Mouse (Mus musculus) limb, embryonic 10.5 days (tissue): Measurements from ENCODE around the gene Zwilch. TPM values are rescaled to one million over a fixed set of nuclear protein-coding genes. Genes with fewer than 3 reads are reported as not detected.
A peak's percentile ranks its signal among the peaks of the same experiment; 100 is the strongest.

Experiments used
- DNase-seq: peaks from one replicate; pipeline ENCODE4 v3.0.0-alpha.2; 2017; ENCODE audit warnings: low spot score
- H3K27ac ChIP-seq: fragments of 300-500 bp; sonication (generic); 2 replicates; pipeline ENCODE4 v1.5.1; 2016; ENCODE audit warnings: mild to moderate bottlenecking
- H3K27me3 ChIP-seq: fragments of 300-500 bp; sonication (generic); 2 replicates; pipeline ENCODE4 v1.6.1; 2016; ENCODE audit warnings: low read depth, mild to moderate bottlenecking; ENCODE audit not compliant: poor library complexity, severe bottlenecking
- H3K36me3 ChIP-seq: fragments of 300-500 bp; sonication (generic); 2 replicates; pipeline ENCODE4 v1.6.1; 2016; ENCODE audit warnings: mild to moderate bottlenecking, moderate library complexity
- H3K4me1 ChIP-seq: fragments of 300-500 bp; sonication (generic); 2 replicates; pipeline ENCODE4 v1.6.1; 2016
- H3K4me3 ChIP-seq: fragments of 300-500 bp; sonication (generic); 2 replicates; pipeline ENCODE4 v1.5.1; 2016; ENCODE audit warnings: mild to moderate bottlenecking, moderate library complexity
- H3K9me3 ChIP-seq: fragments of 300-500 bp; sonication (generic); replicated peaks from 2 replicates; pipeline ENCODE4 v1.6.1; 2016; ENCODE audit warnings: mild to moderate bottlenecking
- WGBS: fragments of 180-500 bp; shearing (Covaris S2); methylation state at CpG from one replicate; pipeline ENCODE4 v1.1.7; 2016; 5-methylcytosine and 5-hydroxymethylcytosine counted together
- polyA plus RNA-seq: library from polyadenylated mRNA; unstranded; fragments of >200 nt; fragmentation: Nextera tagmentation; extraction: Ambion mirVana; gene quantifications from 2 replicates; pipeline ENCODE4 v1.2.1, GENCODE M21; 2016

The Zwilch gene
- 47.1 and 52.1 TPM in 2 replicates for polyA plus RNA-seq

- peak; percentile 87 for DNase-seq
- WGBS: under 1% methylated on average over 42 of the region's 42 CpGs
- Histone ChIP-seq H3K4me1 (peaks cover 13% of the 10 kb centered on the region), H3K27ac (peak within 1 kb of the TSS; percentile 95), H3K9me3 (no peaks in the 10 kb centered on the region), H3K36me3 (peaks cover 52% of the 10 kb centered on the region), H3K4me3 (peak within 1 kb of the TSS; percentile 68), H3K27me3 (no peaks in the 10 kb centered on the region)
Measured at GRCm38 (mm10) chr9:64172816-64173665, at the start of gene Zwilch, which contains the start of gene Rpl4. Zwilch (minus strand) TSS chr9:64173104. Rpl4 (plus strand) TSS chr9:64173375.

GRCm38 (mm10) chr9:64222098-64222497 is 49.2 kb upstream of the Zwilch start:
- WGBS: 73% methylated on average over 2 of the region's 2 CpGs

GRCm38 (mm10) chr9:64221480-64221879 is 48.6 kb upstream of the Zwilch start:
- Histone ChIP-seq H3K27ac (no peak overlapping the region), H3K9me3 (no peaks in the 10 kb centered on the region), H3K4me3 (no peak overlapping the region), H3K4me1 (peaks cover 12% of the 10 kb centered on the region), H3K36me3 (peaks cover 8% of the 10 kb centered on the region; the same call in 1 of the 2 replicates), H3K27me3 (no peaks in the 10 kb centered on the region)
- 88% methylated on average over 4 of the region's 4 CpGs for WGBS
- no peak for DNase-seq

More at GRCm38 (mm10) chr9:64222098-64222497, 49.2 kb upstream of the Zwilch start:
- Histone ChIP-seq H3K27me3 (no peaks in the 10 kb centered on the region), H3K36me3 (peaks cover 9% of the 10 kb centered on the region; the same call in 1 of the 2 replicates), H3K4me3 (no peak overlapping the region), H3K27ac (no peak overlapping the region), H3K9me3 (no peaks in the 10 kb centered on the region), H3K4me1 (peaks cover 12% of the 10 kb centered on the region)
- no peak for DNase-seq

GRCm38 (mm10) chr9:64220603-64221002 is 47.7 kb upstream of the Zwilch start:
- peaks cover 8% of the 10 kb centered on the region; the same call in 1 of the 2 replicates for H3K36me3 ChIP-seq
- H3K4me3 ChIP-seq: no peak overlapping the region
- no peak for DNase-seq
- H3K27me3 ChIP-seq: no peaks in the 10 kb centered on the region
- H3K4me1 ChIP-seq: peaks cover 12% of the 10 kb centered on the region
- 89% methylated on average over 1 of the region's 1 CpGs for WGBS
- no peaks in the 10 kb centered on the region for H3K9me3 ChIP-seq
- H3K27ac ChIP-seq: no peak overlapping the region

- H3K27me3 ChIP-seq: no peaks in the 10 kb centered on the region
- peaks cover 6% of the 10 kb centered on the region; the same call in 1 of the 2 replicates for H3K36me3 ChIP-seq
- H3K27ac ChIP-seq: no peak overlapping the region
- H3K4me3 ChIP-seq: no peak overlapping the region
- WGBS: 70% methylated on average over 10 of the region's 10 CpGs
- H3K4me1 ChIP-seq: peaks cover 12% of the 10 kb centered on the region
- DNase-seq: no peak
- no peaks in the 10 kb centered on the region for H3K9me3 ChIP-seq
Measured at GRCm38 (mm10) chr9:64219772-64220420, 47.0 kb upstream of the Zwilch start.

- Histone ChIP-seq H3K27me3 (no peaks in the 10 kb centered on the region), H3K9me3 (no peaks in the 10 kb centered on the region), H3K27ac (no peak overlapping the region), H3K36me3 (peaks cover 6% of the 10 kb centered on the region), H3K4me3 (no peak overlapping the region), H3K4me1 (peaks cover 12% of the 10 kb centered on the region)
- no peak for DNase-seq
- WGBS: 66% methylated on average over 1 of the region's 1 CpGs
Measured at GRCm38 (mm10) chr9:64219305-64219704, 46.4 kb upstream of the Zwilch start.

GRCm38 (mm10) chr9:64217887-64218286 is 45.0 kb upstream of the Zwilch start:
- DNase-seq: no peak
- no peak overlapping the region for H3K4me3 ChIP-seq
- no peaks in the 10 kb centered on the region for H3K27me3 ChIP-seq
- H3K9me3 ChIP-seq: no peaks in the 10 kb centered on the region
- H3K4me1 ChIP-seq: peaks cover 12% of the 10 kb centered on the region
- H3K36me3 ChIP-seq: peaks cover 10% of the 10 kb centered on the region
- H3K27ac ChIP-seq: no peak overlapping the region

GRCm38 (mm10) chr9:64216641-64217040 is 43.7 kb upstream of the Zwilch start:
- H3K27me3 ChIP-seq: no peaks in the 10 kb centered on the region
- H3K9me3 ChIP-seq: no peaks in the 10 kb centered on the region
- H3K4me3 ChIP-seq: no peak overlapping the region
- peaks cover 12% of the 10 kb centered on the region for H3K4me1 ChIP-seq
- peaks cover 22% of the 10 kb centered on the region for H3K36me3 ChIP-seq
- DNase-seq: no peak
- H3K27ac ChIP-seq: no peak overlapping the region
- WGBS: 95% methylated on average over 2 of the region's 2 CpGs

GRCm38 (mm10) chr9:64216090-64216489 is 43.2 kb upstream of the Zwilch start:
- Histone ChIP-seq H3K9me3 (no peaks in the 10 kb centered on the region), H3K27me3 (no peaks in the 10 kb centered on the region), H3K27ac (no peak overlapping the region), H3K4me1 (peaks cover 12% of the 10 kb centered on the region), H3K36me3 (peaks cover 27% of the 10 kb centered on the region), H3K4me3 (no peak overlapping the region)
- no peak for DNase-seq
- 68% methylated on average over 4 of the region's 4 CpGs for WGBS

GRCm38 (mm10) chr9:64214452-64214851 is 41.5 kb upstream of the Zwilch start:
- Histone ChIP-seq H3K27ac (no peak overlapping the region), H3K9me3 (no peaks in the 10 kb centered on the region), H3K36me3 (peaks cover 42% of the 10 kb centered on the region), H3K4me1 (peaks cover 3% of the 10 kb centered on the region; the same call in 1 of the 2 replicates), H3K4me3 (no peak overlapping the region), H3K27me3 (no peaks in the 10 kb centered on the region)
- DNase-seq: no peak
- 87% methylated on average over 17 of the region's 17 CpGs for WGBS

- WGBS: 88% methylated on average over 3 of the region's 3 CpGs
- Histone ChIP-seq H3K9me3 (no peaks in the 10 kb centered on the region), H3K4me1 (no peaks in the 10 kb centered on the region), H3K27ac (no peak overlapping the region), H3K4me3 (no peak overlapping the region), H3K36me3 (peaks cover 92% of the 10 kb centered on the region), H3K27me3 (no peaks in the 10 kb centered on the region)
- DNase-seq: no peak
Measured at GRCm38 (mm10) chr9:64207509-64208084, 34.7 kb upstream of the Zwilch start.

GRCm38 (mm10) chr9:64202866-64203265 is 30.0 kb upstream of the Zwilch start:
- H3K27ac ChIP-seq: no peak overlapping the region
- no peaks in the 10 kb centered on the region for H3K9me3 ChIP-seq
- H3K36me3 ChIP-seq: peaks cover 85% of the 10 kb centered on the region
- H3K27me3 ChIP-seq: no peaks in the 10 kb centered on the region
- DNase-seq: no peak
- no peaks in the 10 kb centered on the region for H3K4me1 ChIP-seq
- H3K4me3 ChIP-seq: no peak overlapping the region

GRCm38 (mm10) chr9:64202331-64202730 is 29.4 kb upstream of the Zwilch start:
- H3K27me3 ChIP-seq: no peaks in the 10 kb centered on the region
- DNase-seq: no peak
- H3K36me3 ChIP-seq: peaks cover 82% of the 10 kb centered on the region
- no peaks in the 10 kb centered on the region for H3K9me3 ChIP-seq
- H3K4me1 ChIP-seq: no peaks in the 10 kb centered on the region
- H3K27ac ChIP-seq: no peak overlapping the region
- H3K4me3 ChIP-seq: no peak overlapping the region
